22 mouse cellular contexts compared by ENCODE assay signal in the genomic region with DNA sequence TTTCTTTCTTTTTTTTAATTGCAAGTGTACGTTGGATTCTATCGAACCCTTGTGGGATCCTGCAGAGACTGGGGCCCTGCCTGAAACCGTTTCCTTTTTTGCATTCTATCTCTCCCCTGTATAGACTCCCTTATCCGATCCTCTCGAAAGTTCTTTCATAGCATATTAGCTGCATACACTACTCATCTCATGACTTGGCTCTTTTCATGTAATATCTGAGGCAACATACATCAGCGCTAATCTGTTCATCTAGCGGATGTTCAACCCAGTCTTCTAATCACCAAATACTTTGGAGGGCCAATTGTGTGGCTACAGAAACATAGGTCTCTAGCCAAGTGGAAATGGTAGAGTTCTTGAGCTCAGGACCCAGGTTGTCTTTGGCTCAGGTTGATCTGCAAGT.
"Had no signal": no experiment of that assay in that cellular context is flagged by ENCODE, and none has a peak within 500 bp of the region (broad histone marks: within the 10 kb centered on the region; RNA-seq: fewer than 3 reads in every experiment).

No protein-coding gene starts in this region.

- H3K4me2 ChIP-seq: kidney, embryonic 15.5 days; limb, embryonic 12.5 days; limb, embryonic 15.5 days; midbrain, embryonic 11.5 days; neural tube, embryonic 12.5 days; neural tube, embryonic 15.5 days; stomach, embryonic 15.5 days had no signal

- H3K36me3 ChIP-seq: kidney, embryonic 15.5 days; limb, embryonic 12.5 days; limb, embryonic 15.5 days; neural tube, embryonic 12.5 days; neural tube, embryonic 15.5 days; stomach, embryonic 15.5 days had no signal

- H3K27ac ChIP-seq: kidney, embryonic 15.5 days; left cerebral cortex, adult 2 months; limb, embryonic 12.5 days; limb, embryonic 15.5 days; macrophage; neural tube, embryonic 12.5 days; neural tube, embryonic 15.5 days; stomach, embryonic 15.5 days had no signal

- H3K27me3 ChIP-seq: kidney, embryonic 15.5 days; limb, embryonic 12.5 days; limb, embryonic 15.5 days; megakaryocyte, embryonic 14.5 days; neural tube, embryonic 12.5 days; neural tube, embryonic 15.5 days; stomach, embryonic 15.5 days had no signal

- H3K9ac ChIP-seq: kidney, embryonic 15.5 days; limb, embryonic 12.5 days; limb, embryonic 15.5 days; neural tube, embryonic 12.5 days; neural tube, embryonic 15.5 days; stomach, embryonic 15.5 days had no signal

- ATAC-seq: intestine, postnatal 0 days had no signal

- H3K4me3 ChIP-seq: kidney, embryonic 15.5 days; left cerebral cortex, adult 2 months; limb, embryonic 12.5 days; limb, embryonic 15.5 days; megakaryocyte, embryonic 14.5 days; neural tube, embryonic 12.5 days; neural tube, embryonic 15.5 days; stomach, embryonic 15.5 days had no signal

- H3K4me1 ChIP-seq: kidney, embryonic 15.5 days; limb, embryonic 12.5 days; limb, embryonic 15.5 days; neural tube, embryonic 12.5 days; neural tube, embryonic 15.5 days; stomach, embryonic 15.5 days had no signal

- DNase-seq: kidney, adult 2 months; kidney, postnatal 10 days; kidney, postnatal 36 days; layer of hippocampus, postnatal 36 days; left cerebral cortex, postnatal 4 days; lung, adult 2 months; midbrain, embryonic 14.5 days; right cerebral cortex, adult 18-20 months; right cerebral cortex, postnatal 14 days; right cerebral cortex, postnatal 4 days; thymus, postnatal 36 days had no signal

- H3K9me3 ChIP-seq: kidney, embryonic 15.5 days; limb, embryonic 12.5 days; limb, embryonic 15.5 days; megakaryocyte, embryonic 14.5 days; neural tube, embryonic 12.5 days; neural tube, embryonic 15.5 days; stomach, embryonic 15.5 days had no signal
